Mouse (Mus musculus): Measurements from ENCODE around the gene Pigw. TPM values are rescaled to one million over a fixed set of nuclear protein-coding genes. Genes with fewer than 3 reads are reported as not detected.
"Not testable (repeated sequence)": the region's sequence is repeated elsewhere in the genome, so short reads cannot be mapped to it uniquely, and the experiment has no call there.

Gene Pigw
- polyA plus RNA-seq, 1 experiment = 3.7 TPM

DNA sequence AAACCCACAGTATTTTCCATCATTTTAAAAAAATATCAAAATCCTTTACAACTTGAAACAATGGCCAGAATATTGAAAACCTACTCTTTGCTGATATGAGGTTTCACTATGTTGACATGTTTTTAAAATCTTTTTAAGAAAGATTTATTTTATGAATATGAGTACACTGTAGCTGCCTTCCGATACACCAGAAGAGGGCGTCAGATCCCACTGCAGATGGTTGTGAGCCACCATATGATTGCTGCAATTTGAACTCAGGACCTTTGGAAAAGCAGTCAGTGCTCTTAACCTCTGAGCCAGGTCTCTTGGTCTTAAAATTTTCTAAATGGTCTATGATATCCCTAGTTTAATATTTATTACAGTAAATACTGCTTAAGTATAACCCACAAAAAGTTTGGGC, 40.8 kb downstream of the Pigw start:
- WGBS = 98% methylated on average over 2 of the region's 2 CpGs

DNA sequence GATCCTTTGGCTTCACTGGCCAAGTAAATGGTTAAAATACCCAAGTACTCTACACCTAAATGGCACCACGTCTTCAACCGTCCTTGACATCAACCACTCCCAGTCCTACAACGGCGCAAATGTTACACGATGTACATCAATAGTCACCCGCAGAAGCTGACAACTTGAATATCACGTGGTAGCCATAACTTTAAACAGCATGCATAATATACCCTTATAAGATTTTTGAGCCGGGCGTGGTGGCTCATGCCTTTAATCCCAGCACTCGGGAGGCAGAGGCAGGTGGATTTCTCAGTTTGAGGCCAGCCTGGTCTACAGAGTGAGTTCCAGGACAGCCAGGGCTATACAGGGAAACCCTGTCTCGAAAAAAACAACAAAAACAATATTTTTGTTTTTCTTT, 50.6 kb downstream of the Pigw start:
- 63% methylated on average over 11 of the region's 11 CpGs for WGBS
- DNase-seq; H3K27me3 ChIP-seq (ENCODE audit: control insufficient read depth, insufficient read depth, low read length); H3K27ac ChIP-seq (ENCODE audit: control insufficient read depth, insufficient read depth, low read length): not testable (repeated sequence)
- Histone ChIP-seq H3K4me1 (replicated peaks; ENCODE audit: control insufficient read depth, insufficient read depth, low read length) (peaks cover 15% of the 10 kb centered on the region), H3K36me3 (ENCODE audit: control insufficient read depth, insufficient read depth, low read length) (peaks cover 34% of the 10 kb centered on the region), H3K4me3 (ENCODE audit: control insufficient read depth, insufficient read depth, low read length) (peak overlapping the region; percentile 53; the same call in 1 of the 2 replicates)

More for the DNA sequence above, 40.8 kb downstream of the Pigw start:
- DNase-seq = no peak
- no peaks in the 10 kb centered on the region for H3K4me1 ChIP-seq (replicated peaks; ENCODE audit: control insufficient read depth, insufficient read depth, low read length)
- H3K4me3 ChIP-seq (ENCODE audit: control insufficient read depth, insufficient read depth, low read length) = no peak overlapping the region
- H3K27me3 ChIP-seq (ENCODE audit: control insufficient read depth, insufficient read depth, low read length) = no peaks in the 10 kb centered on the region
- no peak overlapping the region for H3K27ac ChIP-seq (ENCODE audit: control insufficient read depth, insufficient read depth, low read length)
- no peak for TF ChIP-seq CTCF (IDR thresholded peaks at IDR 0.05; ENCODE audit: borderline replicate concordance, control insufficient read depth, extremely low read depth, insufficient read depth, low read length, poor library complexity)
- no peak for TF ChIP-seq POLR2A (IDR thresholded peaks at IDR 0.05; ENCODE audit: control insufficient read depth, extremely low read depth, insufficient read depth, low read length, poor library complexity)
- H3K36me3 ChIP-seq (ENCODE audit: control insufficient read depth, insufficient read depth, low read length) = peaks cover 79% of the 10 kb centered on the region

DNA sequence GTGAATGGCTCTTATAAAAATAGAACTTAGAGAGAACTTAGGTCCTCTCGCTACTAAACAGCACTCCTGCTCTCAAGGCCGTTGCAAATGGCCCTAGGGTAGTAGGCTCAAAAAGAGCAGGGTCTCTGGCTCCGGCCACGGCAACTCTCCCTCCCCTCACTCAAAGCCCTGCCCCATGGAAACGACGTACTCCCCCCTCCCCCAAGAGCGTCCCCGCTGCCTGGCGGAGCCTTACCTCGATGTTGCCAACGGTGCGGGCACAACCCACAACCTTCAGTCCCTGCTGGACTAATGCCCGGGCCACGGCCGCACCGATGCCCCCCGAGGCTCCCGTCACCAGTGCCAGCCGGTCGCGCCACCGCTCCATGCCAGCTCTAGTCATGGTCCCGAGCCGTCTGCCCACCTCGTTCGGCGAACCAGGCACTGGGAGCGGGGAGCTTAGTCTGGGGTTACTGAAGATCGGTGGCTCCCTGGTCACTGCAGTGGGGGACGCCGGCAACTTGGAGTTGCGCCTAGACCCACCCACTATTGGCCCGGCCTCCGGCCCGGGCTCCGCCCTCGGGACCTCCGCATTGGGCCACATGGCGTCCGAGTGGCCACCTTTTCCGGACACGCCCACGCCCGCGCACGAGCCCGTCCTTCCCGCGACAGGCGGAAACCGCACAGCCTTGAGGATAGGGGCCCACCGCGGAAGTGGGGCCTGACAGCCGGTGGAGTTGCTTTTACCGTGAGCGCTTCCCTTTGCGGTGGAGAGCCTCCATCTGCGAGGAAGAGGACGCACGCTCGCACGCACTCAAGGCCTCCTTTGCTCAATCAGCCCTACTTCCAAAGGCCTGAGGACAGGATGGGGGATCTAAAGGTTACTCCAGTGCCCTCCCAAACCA, 51.3 kb downstream of the Pigw start, which contains the start of gene Dhrs11:
Gene Dhrs11, minus strand, starts transcription at position 479 of the 884 bp plus-strand sequence.
- peak; percentile 77 for DNase-seq

DNA sequence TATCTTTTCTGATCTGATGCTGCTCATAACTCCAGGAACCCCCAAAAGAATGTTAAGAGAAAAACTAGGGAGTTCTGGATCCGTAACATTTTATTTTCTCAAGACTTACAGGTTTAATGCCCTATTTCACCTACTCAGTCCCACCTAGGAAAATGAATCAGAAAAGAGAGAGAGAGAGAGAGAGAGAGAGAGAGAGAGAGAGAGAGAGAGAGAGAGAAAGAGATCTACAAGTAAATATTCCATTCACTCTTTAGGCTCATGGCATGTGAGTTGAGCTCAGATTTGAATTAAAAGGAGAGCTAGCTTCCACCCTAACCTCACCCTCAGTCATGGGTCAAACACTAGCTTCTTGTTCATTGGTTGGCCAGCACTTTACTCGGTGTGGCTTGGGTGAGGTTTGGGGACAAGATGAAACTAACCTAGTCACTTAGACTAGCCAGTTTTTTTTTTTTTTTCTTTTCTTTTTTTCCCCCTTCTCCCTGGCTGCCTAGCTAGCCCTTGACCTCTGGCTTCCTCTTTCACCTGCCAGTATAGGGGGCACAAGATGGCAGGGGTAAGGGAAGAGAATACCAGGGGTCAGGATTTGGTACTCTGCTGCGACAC, 52.1 kb downstream of the Pigw start:
- WGBS = 57% methylated on average over 3 of the region's 3 CpGs
- H3K27me3 ChIP-seq (ENCODE audit: control insufficient read depth, insufficient read depth, low read length) = no peaks in the 10 kb centered on the region
- TF ChIP-seq POLR2A (IDR thresholded peaks at IDR 0.05; ENCODE audit: control insufficient read depth, extremely low read depth, insufficient read depth, low read length, poor library complexity) (no peak), CTCF (IDR thresholded peaks at IDR 0.05; ENCODE audit: borderline replicate concordance, control insufficient read depth, extremely low read depth, insufficient read depth, low read length, poor library complexity) (no peak)
- H3K36me3 ChIP-seq (ENCODE audit: control insufficient read depth, insufficient read depth, low read length) = peaks cover 21% of the 10 kb centered on the region
- peaks cover 15% of the 10 kb centered on the region for H3K4me1 ChIP-seq (replicated peaks; ENCODE audit: control insufficient read depth, insufficient read depth, low read length)
- no peak for DNase-seq
- H3K4me3 ChIP-seq (ENCODE audit: control insufficient read depth, insufficient read depth, low read length) = no peak overlapping the region; the same call in 1 of the 2 replicates
- H3K27ac ChIP-seq (ENCODE audit: control insufficient read depth, insufficient read depth, low read length) = no peak overlapping the region

More for the DNA sequence above, 51.3 kb downstream of the Pigw start, which contains the start of gene Dhrs11:
- WGBS = 2% methylated on average over 62 of the region's 62 CpGs
- Histone ChIP-seq H3K4me1 (replicated peaks; ENCODE audit: control insufficient read depth, insufficient read depth, low read length) (peaks cover 15% of the 10 kb centered on the region), H3K36me3 (ENCODE audit: control insufficient read depth, insufficient read depth, low read length) (peaks cover 26% of the 10 kb centered on the region), H3K27ac (ENCODE audit: control insufficient read depth, insufficient read depth, low read length) (no peak within 1 kb of the TSS), H3K4me3 (ENCODE audit: control insufficient read depth, insufficient read depth, low read length) (peak within 1 kb of the TSS; percentile 53), H3K27me3 (ENCODE audit: control insufficient read depth, insufficient read depth, low read length) (no peaks in the 10 kb centered on the region)
- TF ChIP-seq CTCF (IDR thresholded peaks at IDR 0.05; ENCODE audit: borderline replicate concordance, control insufficient read depth, extremely low read depth, insufficient read depth, low read length, poor library complexity) (no peak), POLR2A (IDR thresholded peaks at IDR 0.05; ENCODE audit: control insufficient read depth, extremely low read depth, insufficient read depth, low read length, poor library complexity) (no peak)

DNA sequence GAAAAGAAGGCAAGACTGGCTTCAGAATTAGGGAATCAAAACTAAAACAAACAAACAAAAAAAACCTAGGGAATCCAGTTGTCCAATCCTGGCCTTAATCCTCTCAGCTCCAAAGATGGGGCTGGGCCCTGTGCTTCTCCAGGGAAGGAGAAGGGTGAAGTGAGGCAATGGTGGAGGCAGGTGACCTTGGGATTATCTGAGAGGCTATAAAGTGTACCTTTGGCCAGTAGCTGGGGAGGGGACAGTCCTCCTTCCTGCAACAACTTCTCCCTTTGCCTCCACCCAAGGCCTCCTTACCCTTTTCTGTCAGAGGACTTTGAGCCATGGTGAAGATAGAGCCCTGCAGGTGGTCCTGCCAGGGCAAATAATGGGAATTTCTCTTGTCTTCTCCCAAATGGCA, 52.6 kb downstream of the Pigw start:
- DNase-seq = no peak
- no peak overlapping the region for H3K4me3 ChIP-seq (ENCODE audit: control insufficient read depth, insufficient read depth, low read length)
- TF ChIP-seq POLR2A (IDR thresholded peaks at IDR 0.05; ENCODE audit: control insufficient read depth, extremely low read depth, insufficient read depth, low read length, poor library complexity) = no peak
- no peak for TF ChIP-seq CTCF (IDR thresholded peaks at IDR 0.05; ENCODE audit: borderline replicate concordance, control insufficient read depth, extremely low read depth, insufficient read depth, low read length, poor library complexity)
- no peak overlapping the region for H3K27ac ChIP-seq (ENCODE audit: control insufficient read depth, insufficient read depth, low read length)
- H3K4me1 ChIP-seq (replicated peaks; ENCODE audit: control insufficient read depth, insufficient read depth, low read length) = peaks cover 15% of the 10 kb centered on the region
- H3K36me3 ChIP-seq (ENCODE audit: control insufficient read depth, insufficient read depth, low read length) = peaks cover 16% of the 10 kb centered on the region
- H3K27me3 ChIP-seq (ENCODE audit: control insufficient read depth, insufficient read depth, low read length) = no peaks in the 10 kb centered on the region

Other genes starting within 250 kb of the Pigw start
- 13.5 and 15.1 TPM in 2 replicates for gene Mrm1, start 60.8 kb downstream of the Pigw start, polyA plus RNA-seq (2012; rRNA removed)
- 19.0 and 26.4 TPM in 2 replicates for gene Dhrs11, start 51.3 kb downstream of the Pigw start, polyA plus RNA-seq (2012; rRNA removed)
- 44.6 and 48.6 TPM in 2 replicates for gene Ggnbp2, start 9.5 kb downstream of the Pigw start, polyA plus RNA-seq (2012; rRNA removed)
- gene Myo19, start 137 bp downstream of the Pigw start, polyA plus RNA-seq (2012; rRNA removed) = 14.0 and 14.5 TPM in 2 replicates
- 15.4 and 17.4 TPM in 2 replicates for gene Znhit3, start 36.1 kb upstream of the Pigw start, polyA plus RNA-seq (2012; rRNA removed)
- gene Car4, start 77.5 kb upstream of the Pigw start, polyA plus RNA-seq (2012; rRNA removed) = 3.3 and 3.7 TPM in 2 replicates